Mouse (Mus musculus) cerebellum, postnatal 14 days (tissue): ENCODE results near the gene Klhl8.

Experiments used
- DNase-seq, 2 experiments: peaks; one replicate each; pipeline ENCODE4 v3.0.0; 2021; ENCODE audit warnings: mixed read lengths in 2 of 2

The Klhl8 gene

GRCm38 (mm10) chr5:103845418-103846153, 65.5 kb downstream of the Klhl8 start:
- DNase-seq = peak; percentile 87 to 88

GRCm38 (mm10) chr5:103843938-103844337, 67.1 kb downstream of the Klhl8 start:
- DNase-seq = peak; percentile 68 to 79

- DNase-seq = no peak
Observed at GRCm38 (mm10) chr5:103839265-103839626, 71.8 kb downstream of the Klhl8 start.

- no peak for DNase-seq
Observed at GRCm38 (mm10) chr5:103838550-103839264, 72.4 kb downstream of the Klhl8 start.

GRCm38 (mm10) chr5:103836148-103836784, 74.8 kb downstream of the Klhl8 start:
- no peak for DNase-seq

DNA sequence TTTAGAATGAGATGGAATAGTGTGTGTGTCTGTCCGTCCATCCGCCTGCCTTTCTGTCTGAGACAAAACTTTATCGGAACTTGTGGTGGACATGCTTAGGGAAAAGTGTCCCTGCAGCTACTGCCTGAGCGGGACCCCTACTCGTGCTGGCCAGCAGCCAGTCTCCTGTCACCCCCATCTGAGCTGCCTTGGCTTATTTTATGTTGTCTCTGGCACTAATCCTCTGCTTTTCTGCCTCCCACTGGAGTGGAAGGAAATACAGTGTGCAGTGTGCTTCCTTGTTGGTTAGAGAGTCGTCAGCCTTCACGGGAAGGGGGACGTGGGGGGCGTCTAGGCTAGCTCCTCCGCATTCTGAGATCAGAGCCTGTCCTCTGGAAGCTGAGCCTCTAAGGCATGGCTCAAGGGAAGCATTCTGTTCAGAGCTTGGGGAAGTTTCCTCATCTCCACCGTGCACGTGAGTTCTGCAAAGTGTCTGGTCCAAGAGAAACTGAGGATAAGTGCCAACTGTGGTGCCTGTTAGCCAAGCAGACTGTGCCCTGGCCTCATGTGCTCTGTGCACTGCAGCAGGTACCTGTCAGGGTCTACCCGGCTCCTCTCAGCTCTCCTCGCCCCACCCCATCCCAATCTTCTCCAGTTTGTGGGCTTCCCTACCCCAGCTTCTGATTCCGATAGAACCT, 75.5 kb downstream of the Klhl8 start:
- DNase-seq = peak in 1 of 2 experiments; percentile 52

DNA sequence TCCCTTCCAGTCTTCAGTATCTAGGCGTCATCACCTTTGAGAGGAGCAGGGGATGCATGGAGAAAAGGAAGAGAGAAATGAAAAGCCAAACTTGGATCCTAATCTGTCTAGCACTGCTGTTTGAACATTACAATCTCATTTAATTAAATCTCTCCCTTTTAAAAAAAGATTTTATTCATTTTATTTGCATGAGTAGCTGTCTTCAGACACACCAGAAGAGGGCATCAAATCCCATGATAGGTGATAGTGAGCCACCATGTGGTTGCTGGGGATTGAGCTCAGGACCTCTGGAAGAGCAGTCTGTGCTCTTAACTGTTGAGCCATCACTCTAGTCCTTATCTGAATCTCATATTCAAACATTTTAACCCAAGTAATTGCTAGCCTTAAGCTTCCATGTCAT, 80.2 kb downstream of the Klhl8 start:
- DNase-seq = no peak

GRCm38 (mm10) chr5:103829158-103829557, 81.9 kb downstream of the Klhl8 start:
- no peak for DNase-seq

GRCm38 (mm10) chr5:103828729-103829128, 82.3 kb downstream of the Klhl8 start:
- no peak for DNase-seq

- DNase-seq = no peak
Observed at GRCm38 (mm10) chr5:103828304-103828703, 82.8 kb downstream of the Klhl8 start.

DNA sequence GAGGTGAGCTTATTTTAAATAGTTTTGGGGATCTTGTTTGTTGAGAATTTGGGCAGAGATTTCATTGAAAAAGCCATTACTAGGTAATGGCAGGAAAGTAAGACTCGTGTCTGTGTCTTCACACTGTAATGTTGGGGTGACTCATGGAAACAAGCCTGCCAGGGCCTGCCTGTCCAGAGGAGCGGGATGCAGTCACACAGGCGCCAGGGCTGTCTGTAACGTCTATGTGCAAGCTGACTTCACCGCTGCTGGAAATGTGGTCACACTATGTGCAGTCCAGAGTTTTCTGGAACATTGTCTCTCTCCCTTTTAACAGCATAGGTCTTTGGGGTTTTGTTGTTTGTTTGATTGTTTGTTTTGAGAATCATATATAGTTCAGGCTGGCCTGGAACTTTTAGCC, 88.1 kb downstream of the Klhl8 start:
- DNase-seq = no peak

- peak in 1 of 2 experiments; percentile 40 for DNase-seq
Observed at GRCm38 (mm10) chr5:103821500-103822298, 89.4 kb downstream of the Klhl8 start.

GRCm38 (mm10) chr5:103821062-103821461, 90.0 kb downstream of the Klhl8 start:
- DNase-seq = no peak

GRCm38 (mm10) chr5:103819674-103820073, 91.4 kb downstream of the Klhl8 start:
- DNase-seq = no peak

DNA sequence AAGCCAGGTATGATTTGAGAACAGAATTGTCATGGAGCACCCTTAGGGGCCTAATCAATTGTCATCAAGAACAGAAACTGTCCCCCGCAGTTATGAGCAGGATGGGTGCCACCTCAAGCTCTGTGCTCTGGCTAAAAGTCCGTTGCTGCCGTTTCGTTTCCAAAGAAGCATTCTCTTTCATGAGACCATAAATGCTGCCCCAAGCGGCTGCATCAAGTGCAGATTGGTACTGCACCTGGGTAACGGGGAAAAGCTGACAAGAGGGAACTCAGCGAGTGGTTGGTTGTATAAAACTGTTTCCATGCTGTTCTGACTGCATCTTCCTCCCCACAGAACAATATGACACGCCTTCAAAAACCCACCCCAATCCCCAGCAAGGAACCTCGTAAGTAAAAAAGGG, 92.5 kb downstream of the Klhl8 start:
- DNase-seq = no peak

DNA sequence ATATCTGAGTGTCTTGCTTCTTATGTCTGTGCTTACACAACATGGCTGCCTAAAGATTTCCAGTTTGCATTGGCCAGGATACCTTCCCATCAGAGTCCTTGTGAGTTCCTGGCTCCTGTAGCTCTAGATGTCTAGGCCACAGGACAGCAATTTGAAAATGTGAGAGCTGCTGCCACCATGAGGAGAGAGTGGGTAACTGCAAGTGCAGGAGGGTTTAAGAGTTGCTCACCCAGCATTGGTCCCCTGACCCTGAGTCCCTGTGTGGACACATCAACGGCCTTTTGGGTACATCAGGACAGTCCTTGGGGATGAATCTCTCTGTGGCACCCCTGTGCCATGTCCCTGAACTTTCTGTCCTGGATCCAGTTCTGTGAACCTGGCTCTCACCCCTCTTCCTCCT, 93.3 kb downstream of the Klhl8 start:
- DNase-seq = peak; percentile 84 to 88

DNA sequence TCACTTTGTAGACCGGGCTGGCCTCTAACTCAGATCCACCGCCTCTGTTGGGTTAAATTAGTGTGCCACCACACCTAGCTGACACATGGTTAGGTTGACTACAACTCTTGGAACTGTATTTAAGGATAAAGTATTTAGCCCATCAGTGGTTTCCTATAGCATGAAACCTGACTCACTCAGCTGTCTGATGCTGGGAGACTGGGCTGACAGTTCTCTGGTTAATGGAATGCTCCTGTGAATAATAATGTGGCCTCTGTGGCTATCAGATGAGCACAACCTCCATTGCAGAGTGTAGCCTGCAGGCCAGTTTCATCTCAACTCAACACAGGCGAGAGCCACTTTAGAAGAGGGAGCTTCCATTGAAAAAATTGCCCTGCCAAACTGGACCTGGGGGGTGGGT, 94.3 kb downstream of the Klhl8 start:
- no peak for DNase-seq

DNA sequence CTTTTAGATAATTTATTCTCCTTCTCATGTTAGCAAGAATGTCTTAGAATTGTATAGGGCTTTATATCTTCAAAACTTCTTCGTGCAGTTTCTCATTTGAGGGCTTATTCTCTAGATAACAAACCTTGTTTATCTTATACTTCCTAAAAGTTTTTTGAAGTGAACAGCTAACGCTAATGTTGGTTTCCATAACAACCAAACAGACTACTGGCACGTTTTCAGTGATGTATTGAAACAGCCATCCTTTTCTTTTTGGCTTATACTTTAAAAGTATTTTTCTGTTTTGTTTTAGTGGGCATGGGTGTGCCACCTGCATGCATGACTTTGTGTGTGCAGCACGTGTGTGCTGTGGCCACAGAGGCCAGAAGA, 95.8 kb downstream of the Klhl8 start:
- DNase-seq = no peak

- no peak for DNase-seq
Observed at GRCm38 (mm10) chr5:103814551-103815248, 96.4 kb downstream of the Klhl8 start.

GRCm38 (mm10) chr5:103813997-103814542, 97.0 kb downstream of the Klhl8 start:
- no peak for DNase-seq

GRCm38 (mm10) chr5:103813291-103813690, 97.8 kb downstream of the Klhl8 start:
- no peak for DNase-seq
